Mouse (Mus musculus): ENCODE results near the gene Mical3.

Gene Mical3

DNA sequence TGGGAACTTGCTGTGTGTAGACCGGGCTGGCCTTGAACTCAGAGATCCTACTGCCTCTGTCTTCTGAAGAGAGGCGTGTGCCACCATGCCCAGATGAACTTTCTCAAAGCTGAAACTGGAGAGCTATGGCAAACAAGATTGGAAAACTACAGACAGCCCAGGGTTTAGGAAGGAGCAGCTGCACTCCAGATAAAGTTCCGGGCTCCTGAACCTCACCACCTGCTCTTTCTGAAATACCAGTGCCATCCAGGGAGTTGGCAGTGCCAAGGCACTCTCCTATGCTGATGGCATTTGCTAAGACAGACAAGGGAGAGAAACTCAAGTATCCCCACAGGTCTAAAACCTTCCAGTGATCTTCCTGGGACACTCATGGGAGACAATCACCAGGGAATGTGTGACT is 166.6 kb downstream of the Mical3 start:
- no peak for DNase-seq (ENCODE audit: low spot score in 2 of 2)

DNA sequence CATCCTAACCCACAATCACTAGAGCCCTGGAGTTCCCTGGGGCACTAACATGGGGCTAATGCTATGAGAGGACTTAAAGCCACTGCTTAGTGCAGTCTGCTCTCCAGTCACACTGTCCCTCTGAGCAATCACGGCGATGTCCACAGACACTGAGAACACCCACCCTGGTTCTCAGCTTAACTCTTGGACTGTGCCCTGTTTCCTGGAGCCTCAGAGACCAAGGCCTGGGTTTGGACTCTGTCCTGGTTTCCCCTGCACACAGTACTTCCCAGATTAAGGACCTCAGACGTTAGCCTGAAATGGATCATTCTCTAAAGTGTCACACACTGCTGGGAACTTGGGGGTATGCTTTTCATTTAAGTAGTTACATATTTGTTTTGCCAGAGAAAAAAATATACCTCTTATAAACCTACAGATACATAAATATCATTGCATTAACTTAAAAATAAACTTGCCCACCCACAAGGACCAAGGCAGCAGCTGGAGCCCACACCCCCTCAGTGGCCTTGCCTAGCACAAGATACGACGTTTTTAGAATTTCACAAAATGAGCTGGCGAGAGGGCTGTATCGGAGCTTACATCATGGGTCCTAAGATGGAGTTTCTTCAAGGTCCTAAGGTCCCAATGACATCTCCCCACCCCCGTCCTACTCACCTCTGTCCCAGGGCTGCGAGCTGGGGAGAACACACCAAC is 170.3 kb downstream of the Mical3 start:
- no peak for DNase-seq (ENCODE audit: low spot score in 2 of 2)

DNA sequence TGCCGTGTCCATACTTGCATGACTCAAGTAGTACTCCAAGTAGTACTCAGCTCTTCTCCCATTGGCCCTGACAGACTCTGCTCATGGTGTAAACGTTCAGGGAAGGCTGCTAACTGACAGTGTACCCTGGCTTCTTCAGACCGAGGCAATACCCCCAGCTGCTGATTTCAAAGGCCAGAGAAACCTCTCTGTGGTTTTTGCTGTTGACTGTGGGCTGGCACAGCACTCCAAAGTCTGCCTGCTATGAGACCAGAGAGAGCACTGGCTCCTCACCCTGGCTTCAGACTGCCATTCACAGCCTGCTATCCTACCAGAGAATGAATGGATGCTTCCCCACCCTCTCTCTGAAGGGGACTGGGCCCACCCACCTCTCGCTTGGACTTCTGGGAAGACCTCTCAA is 173.5 kb downstream of the Mical3 start:
- DNase-seq (ENCODE audit: low spot score in 2 of 2) = no peak

DNA sequence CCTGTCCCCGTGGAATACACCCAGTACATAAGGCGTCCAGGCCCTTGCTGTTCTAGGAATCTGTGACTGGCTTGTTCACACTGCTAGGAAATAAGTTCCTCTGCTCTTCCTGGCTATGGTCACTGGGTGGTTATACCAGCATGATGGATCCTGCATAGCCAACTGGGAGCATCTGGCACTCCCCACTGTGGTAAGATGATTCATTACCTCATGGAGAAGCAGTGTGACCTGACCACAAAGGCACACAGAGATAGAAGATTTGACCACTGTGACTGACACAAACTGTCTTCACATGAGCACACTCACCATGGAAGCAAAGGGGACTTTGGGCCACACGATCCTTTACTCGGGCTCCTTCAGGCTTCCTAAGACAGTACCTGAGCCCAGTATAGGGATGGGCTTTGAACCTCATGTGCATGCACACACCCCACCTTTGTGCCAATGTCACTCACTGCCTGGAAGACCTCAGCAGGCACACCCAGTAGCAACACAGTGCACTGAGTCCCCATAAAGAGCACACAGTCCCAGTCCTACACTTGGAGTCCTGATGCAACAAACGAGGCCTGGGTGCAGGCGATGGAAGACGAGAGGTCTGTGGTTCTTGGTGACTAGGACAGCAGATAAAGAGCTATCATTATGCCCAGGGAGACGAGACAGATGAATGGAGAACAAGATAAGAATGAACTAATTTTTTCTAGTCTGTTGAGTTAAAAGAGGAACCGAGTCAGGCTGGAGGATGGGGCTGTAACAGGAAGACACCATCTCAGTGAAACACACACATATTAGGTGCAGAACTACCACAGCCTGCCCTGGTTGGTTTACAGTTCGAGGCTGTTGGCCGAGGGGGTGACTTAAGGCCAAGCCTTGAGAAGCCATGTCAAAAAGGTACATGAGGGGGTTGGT is 174.3 kb downstream of the Mical3 start:
- no peak for DNase-seq (ENCODE audit: low spot score in 2 of 2)

DNA sequence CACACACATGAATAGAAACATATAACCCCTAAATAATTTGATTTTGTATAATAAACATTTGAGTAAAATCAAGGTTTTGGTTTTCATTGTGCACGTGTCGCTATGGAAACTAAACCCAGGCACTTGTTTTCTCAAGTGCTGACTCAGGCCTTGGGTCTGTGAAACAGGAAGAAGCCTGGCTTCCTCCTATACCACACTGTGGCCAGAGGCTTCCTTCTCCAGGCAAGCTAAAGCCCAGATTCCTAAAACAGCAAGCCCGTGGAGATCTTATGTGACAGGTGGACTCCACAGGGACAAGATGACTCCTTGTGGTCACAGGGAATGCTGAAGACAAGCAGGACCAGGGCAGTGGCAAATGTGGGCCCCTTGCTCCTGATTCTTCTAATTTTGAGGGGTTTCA is 175.6 kb downstream of the Mical3 start:
- no peak for DNase-seq (ENCODE audit: low spot score in 2 of 2)

DNA sequence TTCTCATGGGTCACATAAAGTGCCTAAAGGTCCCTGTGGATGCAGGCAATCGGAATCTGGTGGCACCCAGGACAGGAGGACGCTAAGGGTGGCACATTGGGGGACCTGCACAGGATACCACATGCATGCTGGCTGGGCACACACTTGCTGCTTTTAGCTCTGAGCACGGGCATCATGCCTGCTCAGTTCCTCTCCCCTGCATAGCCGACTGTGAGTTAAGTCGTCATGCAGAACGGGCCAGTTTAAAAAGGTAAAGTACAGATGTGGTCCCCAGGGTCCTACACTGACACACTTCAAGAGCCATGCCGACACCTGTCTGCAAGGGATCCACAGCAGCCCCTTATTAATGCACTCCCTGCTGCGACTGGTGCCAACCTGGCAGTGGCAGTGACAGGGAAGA is 176.6 kb downstream of the Mical3 start:
- no peak for DNase-seq (ENCODE audit: low spot score in 2 of 2)

DNA sequence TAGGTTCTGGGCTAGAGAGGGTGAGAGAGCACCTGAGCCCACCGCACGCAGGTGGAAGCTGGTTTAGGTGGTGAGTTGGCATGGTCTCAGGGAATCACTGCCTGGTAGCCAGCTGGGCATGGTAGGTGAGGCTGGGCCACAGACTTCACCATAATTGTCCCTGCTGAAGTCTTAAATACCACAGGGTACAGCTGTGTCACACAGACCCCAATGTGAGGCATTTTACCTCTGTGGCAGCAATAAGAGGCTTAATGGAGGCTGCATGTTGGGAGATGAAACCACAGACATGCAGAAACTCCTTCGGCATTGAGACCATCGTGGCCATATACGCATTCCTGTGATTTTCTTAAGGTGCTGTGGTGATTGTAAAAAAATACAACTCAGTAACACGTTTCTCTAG is 178.3 kb downstream of the Mical3 start:
- DNase-seq (ENCODE audit: low spot score in 2 of 2) = no peak

DNA sequence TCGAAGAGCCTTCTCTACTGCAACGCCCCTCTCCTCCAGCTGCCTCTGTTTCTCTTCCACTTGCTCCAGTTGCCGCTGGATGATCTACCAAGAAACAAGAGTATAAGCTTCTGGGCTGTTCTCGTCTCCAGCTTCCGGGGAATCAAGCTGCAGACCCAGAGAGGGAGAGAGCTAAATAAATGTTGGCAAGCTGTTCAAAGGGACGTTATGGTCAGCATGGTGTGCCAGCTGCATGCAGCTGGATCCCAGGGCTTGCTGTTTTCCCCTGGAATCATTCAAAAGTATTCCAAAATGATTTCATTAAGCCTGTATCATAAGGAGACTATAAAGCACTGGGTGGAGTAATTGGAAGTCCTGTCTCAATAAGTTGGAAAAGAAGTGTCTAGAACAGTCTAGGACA is 179.5 kb downstream of the Mical3 start:
- DNase-seq (ENCODE audit: low spot score in 2 of 2) = no peak

DNA sequence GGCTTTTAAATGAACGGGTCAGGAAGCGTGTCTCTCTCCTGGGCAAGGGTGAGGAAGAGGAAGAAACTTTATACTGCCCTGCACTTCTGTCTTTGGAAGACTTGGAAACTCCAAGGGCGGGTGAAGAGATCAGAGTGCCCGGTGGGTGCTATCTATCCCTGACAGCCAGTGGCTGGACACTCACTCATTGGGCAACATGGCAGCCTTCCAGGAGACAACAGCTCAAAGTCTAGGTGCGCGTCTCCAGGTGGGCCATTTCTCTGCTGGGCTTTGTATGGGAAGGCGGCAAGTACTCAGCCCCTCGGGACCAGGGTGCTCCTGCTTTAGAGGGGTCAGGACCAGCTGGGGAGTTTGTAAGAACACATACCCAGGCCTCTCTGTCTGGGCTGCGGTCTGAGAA is 185.3 kb downstream of the Mical3 start:
- no peak for DNase-seq (ENCODE audit: low spot score in 2 of 2)

DNA sequence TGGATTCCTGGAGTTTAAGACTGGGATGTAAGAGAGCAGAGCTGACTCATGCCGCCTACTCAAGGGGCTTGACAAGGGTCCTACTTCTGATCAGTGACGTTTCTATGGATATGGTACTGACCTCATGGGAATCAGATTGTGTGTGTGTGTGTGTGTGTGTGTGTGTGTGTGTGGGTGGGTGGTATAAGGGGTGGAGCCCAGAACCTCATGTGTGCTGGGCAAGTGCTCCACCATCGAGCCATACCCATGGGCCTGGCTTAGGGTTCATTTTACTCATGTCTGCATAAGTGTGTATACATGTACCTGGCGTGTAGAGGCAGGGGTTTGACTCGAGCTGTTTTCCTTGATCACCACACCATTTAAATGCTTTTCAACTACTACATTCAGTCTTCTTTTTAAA is 186.8 kb downstream of the Mical3 start:
- no peak for DNase-seq (ENCODE audit: low spot score in 2 of 2)

DNA sequence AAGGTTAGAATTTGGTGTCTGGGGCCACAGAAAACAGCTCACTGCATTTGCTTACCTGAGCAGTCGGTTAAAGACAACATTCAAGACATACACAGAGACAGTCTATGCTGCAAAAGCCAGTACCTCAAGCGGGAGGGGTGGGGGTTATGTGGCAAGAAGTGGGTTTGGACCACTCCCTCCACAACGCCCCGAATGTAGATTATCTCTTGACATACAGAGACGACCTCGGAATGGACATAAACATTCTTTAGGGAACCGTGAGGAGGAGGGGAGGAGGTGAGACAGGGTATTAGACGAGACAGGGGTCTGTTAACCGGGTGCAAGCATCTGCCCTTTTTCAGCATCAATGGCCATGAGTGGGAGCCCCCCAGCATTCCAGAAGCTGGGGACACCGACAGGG is 187.2 kb downstream of the Mical3 start:
- no peak for DNase-seq (ENCODE audit: low spot score in 2 of 2)

DNA sequence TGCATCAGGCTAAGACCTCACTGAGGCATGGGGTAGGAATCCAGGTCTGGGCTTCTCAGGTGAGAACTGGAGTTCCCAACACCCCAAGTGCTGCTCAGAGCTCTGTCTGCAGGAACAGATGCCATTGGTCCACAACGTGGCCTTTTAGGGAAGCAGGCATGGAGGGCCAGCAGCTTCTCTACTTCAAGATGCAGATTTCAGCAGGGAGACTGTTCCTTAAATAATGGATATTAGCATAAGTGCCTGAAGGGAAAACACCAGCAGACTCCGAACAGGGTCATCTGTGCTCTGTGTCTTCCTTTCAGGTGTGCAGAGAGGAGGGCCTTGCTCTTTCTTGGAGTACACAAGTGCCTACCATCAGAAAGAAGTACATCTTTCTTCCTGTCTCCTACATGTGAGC is 187.7 kb downstream of the Mical3 start:
- DNase-seq (ENCODE audit: low spot score in 2 of 2) = no peak

DNA sequence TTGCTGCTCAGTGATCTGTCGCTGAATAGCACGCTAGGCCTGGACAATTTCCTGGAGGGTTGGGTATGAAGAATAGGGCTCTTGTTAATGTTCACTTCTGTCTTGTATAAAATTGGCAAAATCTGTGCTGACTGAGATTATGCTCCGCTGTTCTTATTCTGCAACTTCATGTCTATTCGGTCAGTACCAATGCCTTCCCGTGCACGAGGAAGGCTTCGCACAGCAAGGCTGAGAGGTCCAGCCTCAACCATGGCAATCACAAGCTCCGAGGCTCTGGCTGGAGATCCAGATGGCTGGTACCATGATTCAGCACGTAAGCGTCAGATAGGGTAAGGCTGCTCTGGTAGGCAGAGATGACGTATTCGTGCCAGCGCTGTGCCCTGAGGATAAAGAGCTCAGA is 189.2 kb downstream of the Mical3 start:
- DNase-seq (ENCODE audit: low spot score in 2 of 2) = no peak

DNA sequence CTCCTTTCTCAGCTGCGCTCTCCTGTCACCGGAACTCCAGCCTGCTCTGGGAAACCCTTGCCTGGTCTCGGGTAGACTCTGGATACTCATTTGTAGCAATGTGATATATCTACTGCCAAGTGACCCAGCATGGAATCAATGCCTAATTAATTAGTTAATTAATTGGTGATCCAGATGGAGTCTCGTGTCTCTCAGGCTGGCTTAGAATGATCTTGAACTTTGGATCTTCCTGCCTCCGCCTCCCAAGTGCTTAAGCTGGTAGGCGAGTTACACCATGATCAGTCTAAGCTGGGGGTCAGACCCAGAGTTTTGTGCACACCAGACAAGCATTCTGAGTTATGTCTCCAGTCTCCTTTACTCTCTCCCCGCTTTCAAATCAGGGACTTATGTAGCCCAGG is 189.7 kb downstream of the Mical3 start:
- DNase-seq (ENCODE audit: low spot score in 2 of 2) = no peak

DNA sequence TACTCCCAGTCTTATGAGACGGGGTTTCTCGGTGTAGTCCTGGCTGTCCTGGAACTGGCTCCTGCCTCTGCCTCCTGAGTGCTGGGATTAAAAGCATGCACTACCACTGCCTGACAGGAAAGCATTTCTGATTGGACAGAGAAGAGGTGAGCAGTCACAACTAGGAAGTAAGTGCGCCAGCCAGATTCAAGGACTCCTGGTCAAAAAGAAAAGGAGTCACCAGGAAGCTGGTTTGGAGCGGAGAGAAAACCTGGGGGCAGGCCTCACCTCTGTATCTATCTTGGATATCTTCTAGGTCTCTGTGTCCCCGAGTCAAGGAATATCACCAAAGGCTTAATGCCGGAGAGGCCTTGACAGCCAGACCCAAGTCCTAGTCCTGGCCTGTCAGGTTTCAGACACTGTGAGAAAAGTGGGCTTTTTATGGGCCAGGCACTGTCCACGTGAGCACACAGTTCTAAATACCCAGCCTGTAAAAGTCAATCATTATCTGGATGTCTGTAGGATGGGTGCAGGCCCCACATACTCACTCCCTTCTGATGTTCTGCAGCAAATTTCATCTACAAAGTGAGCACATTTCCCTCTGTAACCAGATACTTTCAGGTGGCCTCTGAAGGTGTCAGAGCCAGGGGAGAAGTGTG is 190.2 kb downstream of the Mical3 start:
- DNase-seq (ENCODE audit: low spot score in 2 of 2) = no peak

DNA sequence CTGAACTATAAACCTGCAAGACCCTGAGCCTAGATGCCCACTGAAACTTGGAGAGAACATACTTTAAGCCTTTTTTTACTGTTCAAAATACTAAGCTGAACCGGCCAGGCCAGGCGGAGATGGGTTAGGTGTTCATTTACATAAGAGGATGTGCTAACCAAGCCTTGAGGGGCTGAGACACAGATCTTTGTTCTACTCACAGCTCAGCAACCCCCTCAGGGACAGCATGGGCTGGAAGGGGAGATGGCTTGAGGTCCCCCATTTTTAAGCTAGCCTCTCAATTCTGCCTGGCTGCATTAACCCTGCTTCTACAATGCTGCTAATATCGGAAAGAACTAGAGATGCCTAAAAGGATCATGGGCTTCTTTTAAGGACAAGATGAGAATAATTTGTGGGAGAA is 191.0 kb downstream of the Mical3 start:
- no peak for DNase-seq (ENCODE audit: low spot score in 2 of 2)

DNA sequence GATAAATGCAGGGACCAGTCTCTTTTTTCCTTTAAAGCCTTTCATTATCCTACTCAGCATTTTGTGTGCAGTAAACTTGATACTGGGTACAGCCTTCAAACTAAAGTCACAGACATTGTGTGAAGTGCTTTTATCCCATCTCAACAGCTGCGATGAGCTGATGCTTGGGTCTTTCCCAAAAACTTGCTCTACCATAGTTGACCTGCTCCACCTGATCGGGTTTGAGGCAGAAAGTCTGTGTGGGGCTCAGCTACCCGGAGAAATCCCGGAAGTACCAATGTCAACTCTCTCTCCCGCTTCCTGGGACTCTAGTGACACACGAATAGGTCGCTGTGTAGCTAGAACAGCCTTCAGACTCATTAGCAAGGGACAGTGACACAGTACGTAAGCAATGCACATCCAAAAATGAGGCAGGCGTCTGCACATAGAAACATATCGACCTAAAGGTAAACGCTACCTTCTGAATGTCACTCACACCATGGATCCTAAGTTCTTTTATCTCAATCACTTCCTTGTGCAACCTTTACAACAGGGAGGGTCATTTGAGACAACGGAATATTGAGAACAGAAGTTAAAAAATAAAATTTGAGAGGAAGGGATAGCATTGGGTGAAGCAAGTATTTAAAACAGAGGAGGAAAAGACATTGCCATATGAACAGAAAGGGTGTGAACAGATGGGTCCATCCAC is 191.9 kb downstream of the Mical3 start:
- DNase-seq (ENCODE audit: low spot score in 2 of 2) = no peak

DNA sequence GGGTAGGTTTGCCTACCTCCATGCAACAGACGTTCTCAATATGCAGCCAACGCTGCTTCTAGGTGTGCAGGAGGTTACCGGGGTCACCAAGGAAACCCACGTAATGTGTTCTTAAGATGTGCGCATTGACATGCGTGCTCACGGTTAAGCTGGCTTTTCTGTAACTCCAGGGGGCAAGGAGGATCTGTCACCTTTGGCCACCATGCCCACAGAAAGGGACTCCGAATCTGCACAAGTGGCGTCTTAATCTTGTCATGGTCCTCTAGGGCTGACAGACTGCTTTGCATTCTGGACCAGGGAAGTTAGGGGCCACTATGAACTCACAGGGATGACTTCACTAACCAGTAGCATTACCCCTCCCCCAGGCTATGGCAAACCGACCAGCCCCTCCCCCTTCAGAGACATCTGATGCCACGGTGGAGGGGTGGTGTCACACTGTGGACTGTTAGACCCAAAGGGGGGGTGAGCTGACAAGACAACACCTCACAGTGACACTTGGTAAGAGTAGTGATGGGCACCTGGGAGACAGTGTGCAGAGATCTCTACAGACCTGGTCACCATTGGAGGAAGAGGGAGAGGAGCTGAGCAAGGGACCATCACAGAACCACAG is 192.7 kb downstream of the Mical3 start:
- no peak for DNase-seq (ENCODE audit: low spot score in 2 of 2)

DNA sequence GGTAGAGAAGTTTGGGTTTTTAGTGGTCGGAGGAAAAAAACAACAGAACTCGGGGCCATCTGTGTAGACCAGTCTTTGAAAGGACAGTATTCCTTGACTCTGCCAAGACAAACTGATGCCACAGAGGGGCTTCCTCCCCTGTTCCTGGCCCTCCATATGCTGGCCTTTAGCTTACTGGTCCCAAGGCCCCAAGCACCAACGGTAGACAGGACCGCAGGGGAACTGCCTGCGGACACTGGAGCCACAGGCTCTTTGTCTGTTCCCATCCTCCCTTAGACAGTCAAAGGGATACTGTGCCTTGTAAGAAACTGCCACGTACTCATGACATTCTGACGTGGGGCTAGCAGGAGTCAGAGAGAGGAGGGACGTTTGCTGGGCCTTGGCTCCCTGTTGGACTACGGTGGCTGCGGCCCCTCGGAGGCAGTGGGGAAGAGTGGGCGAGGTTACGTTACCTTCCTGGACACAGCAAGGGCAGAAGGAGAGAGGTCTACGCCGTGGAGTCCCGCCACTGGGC is 193.6 kb downstream of the Mical3 start:
- no peak for DNase-seq (ENCODE audit: low spot score in 2 of 2)

DNA sequence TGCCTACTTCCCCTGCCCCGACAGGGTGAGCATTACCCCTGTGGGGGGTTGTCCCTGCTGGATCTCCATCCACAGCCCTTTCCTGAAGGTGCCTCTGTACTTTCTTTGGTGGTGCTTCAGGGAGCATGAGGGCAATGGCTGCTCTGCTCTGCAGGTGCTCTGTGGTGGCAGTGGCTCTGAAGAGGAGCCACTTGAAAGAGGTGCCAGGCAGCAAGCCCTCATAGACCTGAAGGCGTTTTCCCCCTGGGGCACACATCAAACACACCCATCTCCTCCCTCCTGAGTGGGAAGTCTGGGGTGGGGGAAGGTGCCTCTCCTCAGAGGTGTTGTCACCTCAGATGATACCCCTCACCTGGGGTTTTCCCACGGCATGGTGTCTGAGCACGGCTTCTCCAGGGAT is 196.6 kb downstream of the Mical3 start:
- DNase-seq (ENCODE audit: low spot score in 2 of 2) = no peak

DNA sequence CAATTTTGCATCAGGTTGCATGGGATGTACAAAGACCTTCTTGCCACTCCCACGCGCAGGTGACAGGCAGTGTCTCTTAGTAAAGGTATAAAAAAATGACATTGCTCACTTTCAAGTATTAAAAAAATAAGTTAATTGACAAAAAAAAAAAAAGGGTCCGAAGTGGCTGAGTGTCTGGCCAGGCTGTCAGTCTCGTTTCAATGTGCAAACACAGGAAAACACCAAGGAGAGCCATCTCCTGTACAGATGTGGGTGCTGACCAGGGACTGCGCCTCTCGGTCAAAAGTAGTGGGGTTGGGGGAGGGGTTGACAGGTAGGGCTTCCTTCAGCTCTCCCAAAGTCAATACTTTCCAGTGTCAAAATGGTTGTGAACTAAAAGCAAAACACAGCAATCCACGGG is 197.1 kb downstream of the Mical3 start:
- no peak for DNase-seq (ENCODE audit: low spot score in 2 of 2)

DNA sequence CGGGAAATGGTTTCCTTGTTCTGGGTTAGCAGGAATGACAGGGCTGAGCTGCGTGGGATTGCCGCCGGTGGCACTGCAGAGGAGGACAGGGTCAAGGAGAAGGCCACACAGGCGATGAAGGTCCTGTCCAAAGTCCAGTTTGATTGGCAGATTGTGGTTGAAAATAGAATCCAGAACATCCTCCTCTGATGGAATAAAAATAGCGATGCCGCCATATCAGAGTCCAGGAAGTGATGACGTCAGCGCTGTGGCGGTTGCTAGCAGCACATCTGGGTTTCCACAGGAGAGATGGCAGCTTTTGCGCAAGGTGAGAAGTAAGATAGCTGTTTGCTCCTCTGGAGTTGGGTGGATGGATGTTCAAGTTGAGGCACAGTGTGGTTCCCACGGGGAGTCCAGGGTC is 198.2 kb downstream of the Mical3 start:
- DNase-seq (ENCODE audit: low spot score in 2 of 2) = no peak
